Mouse (Mus musculus) cerebellum, adult 11 months (tissue): Measurements from ENCODE around the gene Txndc12.
A peak's percentile ranks its signal among the peaks of the same experiment; 100 is the strongest.

Experiments
- DNase-seq: peaks from one replicate; pipeline ENCODE4 v3.0.0; 2022

The Txndc12 gene

DNA sequence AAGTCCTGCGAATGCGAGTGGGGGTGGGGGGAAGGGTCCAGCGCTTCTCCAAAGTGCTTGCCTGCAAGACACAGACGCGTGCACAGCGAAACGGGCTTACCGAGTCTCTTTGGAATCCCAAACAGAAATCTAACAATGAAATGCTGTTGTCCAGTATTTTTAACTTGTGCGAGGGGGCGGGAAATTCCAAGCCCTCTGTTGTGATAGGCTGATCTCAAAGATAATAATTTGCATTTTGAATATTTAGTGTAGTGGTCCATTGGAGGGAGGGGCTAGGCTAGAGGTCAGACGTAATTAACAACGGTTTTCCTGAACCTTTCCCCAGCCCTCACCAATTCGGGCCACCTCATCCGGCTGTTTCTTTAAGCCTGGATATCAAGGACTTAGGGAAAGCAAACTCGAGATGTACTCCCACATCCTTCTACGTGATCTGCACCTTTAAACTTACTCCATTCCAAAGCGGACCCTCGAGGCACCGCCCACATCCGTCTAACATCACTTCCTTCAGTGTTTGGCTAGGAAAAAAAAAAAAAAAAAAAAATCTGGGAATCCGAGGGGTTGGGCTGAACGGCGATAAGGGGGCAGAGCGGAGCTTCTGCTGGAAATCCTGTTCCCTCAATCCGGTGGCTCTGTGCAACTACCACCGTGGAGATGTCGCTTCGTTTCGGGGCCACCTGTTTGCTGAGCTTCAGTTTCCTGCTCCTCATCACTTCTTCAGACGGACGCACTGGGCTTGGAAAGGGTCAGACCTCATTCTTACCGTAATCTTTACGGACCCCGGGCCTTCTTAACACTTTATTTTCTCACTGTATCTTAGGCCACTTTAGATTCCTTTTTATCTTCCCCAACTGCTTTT is at the start of gene Txndc12:
Txndc12 (plus strand) TSS at position 487 of the 856 bp plus-strand sequence.
- DNase-seq: peak; percentile 75

DNA sequence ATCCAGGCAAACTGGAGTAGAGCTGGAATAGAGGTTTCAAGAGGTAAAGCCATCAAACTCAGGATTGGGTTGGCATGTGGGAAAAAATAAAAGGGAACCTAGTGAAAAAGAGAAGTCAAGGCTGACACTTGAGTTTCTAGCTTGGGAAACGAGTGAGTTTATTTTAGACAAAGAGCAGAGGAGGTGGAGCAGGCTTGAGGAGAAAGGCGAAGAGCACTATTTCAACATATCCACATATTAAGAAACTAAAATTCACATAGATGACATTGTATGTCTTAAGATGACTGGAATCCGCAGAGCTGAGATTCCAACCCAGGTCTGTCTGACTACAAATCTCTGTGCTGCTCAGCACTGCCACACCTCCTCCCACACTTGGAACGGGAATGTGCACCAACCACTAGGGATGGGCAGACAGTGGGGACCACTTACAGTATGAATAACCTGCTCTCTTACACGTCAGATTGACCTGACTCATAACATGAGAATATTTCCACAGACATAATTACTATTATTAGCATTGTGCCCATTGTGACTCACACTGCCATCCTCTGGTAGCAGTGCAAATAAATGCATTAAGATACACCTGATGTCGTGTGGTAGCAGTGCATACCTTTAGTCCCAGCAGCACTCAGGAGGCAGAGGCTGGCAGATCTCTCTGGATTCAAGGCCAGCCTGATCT is 45.0 kb upstream of the Txndc12 start:
- no peak for DNase-seq

DNA sequence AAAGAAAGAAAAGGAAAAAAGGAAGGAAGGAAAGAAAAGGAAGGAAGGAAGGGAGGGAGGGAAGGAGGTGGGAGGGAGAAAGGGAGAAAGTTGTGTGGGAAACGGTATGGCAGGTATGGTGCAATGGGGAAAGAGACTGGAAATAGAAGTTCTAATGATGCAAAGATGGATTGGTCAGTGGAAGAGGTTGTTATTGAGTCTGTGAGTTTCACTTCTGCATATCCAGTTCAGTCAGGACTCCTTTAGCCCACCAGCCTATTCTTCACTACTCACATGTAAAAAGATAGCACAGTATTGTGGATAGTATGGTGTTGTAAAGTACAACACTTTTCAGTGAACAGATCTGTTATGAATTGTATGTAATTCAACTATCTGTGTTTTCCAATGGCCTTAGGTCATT is 43.9 kb upstream of the Txndc12 start:
- DNase-seq: no peak

DNA sequence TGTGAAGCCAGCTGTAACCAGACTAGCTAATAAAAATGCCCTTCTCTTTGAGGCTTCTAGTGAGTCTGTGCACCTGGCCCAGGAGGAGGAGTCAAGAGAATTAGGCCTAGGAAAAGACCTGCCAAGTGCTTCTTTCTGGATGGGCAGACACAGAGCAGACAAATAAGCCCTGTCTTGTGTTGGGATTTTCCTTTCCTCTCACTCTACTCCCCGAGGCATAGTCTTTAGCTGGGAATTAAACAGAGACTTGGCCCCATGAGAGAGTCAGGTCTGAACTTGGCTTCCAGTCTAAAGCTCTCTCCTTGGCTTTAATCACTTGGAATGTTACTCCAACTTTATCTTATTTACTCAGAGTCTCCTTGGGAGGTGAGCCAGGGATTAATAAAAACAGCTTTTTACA is 40.5 kb upstream of the Txndc12 start:
- DNase-seq: no peak

DNA sequence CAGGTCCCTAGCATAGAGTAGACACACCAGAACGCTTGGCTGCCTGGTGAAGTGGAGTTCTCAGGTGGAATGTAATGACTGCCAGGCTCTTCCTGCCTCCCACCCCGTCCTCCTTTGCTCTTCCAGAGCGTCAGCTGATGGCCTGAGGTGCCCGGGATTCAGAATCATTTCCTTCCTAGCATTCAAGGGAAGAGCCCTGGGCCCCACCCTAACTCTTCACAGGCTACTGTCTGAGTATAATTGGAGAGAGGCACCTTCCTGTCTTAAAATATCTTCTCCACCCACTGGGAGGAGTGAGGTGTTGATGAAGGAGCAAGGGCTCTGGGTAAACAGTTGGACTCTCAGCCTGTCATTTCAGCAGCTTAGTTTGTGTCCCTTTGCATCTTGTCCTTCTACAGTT is 37.7 kb upstream of the Txndc12 start:
- no peak for DNase-seq

DNA sequence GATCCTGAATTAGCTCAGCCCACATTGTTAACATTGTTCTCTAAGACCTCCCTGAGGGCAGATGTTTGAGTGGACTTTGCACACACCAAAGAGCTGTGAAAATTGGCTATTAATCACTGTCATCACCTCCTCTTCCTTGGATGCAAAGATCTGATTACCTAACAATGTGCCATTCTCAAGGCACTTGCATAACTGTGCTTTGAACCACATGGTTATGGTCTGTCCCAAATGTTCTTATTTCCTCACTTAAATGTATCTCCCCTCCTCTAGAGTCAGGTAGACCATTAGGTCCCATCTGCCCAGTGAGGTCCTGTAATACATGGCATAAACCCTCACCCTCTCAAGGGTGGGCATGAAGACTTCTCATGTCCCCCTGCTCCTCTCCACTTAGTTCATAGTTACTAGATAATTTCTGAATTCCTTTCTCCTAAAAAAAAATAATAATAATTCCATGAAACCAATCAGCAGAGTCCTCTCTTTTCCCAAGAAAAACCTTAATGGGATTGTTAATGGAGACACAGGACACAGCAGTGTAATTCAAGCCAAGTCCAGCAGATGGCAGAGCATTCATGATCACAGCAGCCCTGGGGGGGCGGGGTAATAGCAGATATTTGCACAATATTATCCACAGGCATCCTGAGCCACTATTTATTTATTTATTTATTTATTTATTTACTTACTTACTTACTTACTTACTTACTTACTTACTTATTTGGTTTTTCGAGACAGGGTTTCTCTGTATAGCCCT is 36.1 kb upstream of the Txndc12 start:
- peak; percentile 50 for DNase-seq

DNA sequence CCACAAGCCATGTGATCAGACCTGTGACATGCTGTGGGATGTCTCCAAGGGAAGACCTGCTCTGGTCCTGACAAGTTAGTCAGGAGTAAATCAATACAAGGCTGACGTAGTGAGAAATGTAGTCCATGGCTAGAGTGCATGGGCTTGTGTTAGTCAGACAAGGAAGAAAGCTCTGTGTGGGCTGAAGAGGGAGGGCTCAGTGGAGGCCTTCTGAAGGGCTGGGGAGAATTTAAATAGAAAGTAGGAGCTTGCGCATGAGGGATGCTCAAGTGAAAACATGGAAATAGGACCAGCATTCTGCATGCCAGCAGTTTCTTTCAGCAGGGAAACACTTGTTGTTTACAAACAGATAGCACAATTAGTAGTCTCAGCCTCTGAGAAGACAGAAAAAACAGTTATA is 30.9 kb upstream of the Txndc12 start:
- DNase-seq: no peak

DNA sequence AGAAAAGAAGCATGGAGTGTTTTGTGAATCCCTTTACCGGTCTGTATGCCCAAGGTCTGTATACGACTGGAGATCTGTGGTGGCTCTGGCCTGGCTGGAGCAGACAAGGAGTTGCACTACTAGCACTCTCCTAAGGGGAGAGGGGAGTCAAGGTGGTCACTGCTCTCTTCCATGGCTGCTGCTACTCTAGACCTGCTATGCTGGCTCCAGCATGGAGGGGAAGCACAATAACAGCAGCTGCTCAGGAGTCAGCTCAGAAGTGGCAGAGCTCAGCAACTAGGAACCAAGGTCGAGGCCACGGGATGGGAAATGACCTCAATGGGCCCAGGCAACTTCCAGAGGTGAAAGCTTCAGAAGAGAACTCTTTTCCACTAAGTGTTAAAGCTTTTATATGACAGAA is 23.3 kb upstream of the Txndc12 start:
- no peak for DNase-seq

DNA sequence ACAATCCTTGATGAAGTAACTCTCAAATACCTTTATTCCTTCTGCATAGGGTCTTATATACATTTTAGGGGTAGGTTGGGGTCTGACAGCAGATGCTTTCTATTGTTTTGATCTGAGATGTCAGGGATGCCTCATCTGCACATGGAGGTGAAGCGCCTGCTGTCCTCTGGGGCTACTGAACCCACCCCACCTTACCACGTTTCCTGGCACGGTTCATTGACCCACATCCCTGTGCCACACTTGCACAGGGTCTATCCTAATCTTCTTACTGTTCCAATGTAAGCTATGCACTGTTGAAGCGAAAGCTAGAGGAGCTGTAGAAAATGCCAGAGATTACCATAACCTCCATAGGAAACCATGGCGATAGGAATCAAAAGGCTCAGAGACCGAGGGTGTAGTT is 22.9 kb upstream of the Txndc12 start:
- DNase-seq: no peak

DNA sequence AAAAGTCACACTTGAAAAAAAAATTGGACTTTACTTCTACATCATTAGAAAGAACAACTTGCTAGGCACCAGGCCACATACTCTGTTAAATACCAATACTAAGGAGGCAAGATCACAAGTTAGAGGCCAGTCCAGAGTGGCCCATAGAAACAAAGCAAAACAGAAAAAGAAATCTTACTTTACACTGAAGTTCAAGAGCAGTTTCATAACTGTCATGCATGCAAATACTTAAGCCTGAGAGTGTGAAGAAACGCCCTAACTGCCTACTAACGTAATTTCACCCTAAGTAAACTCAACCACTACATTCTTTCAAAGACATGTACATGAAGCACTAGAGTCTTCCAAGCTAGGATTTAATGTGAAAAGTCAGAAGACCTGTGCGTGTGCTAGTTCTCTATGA is 8.7 kb upstream of the Txndc12 start:
- no peak for DNase-seq

DNA sequence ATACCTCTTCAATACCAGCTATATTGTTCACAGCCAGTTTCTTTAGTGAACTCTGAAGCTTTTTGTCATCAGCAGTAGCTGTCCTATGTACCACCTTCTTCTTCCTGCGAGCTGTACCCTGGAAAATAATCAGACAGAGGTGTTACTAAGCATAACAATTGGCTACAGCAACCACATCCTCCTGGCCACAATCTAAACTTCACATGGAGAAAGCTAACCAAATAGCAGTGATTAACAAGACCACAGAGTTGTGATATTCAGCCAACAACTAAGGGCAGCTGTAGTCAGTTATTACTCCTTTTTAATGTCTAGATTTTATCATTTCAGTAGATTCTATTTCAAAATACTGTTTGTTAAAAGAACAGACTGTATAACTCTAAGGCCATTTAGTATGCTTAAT is 8.3 kb upstream of the Txndc12 start:
- no peak for DNase-seq

DNA sequence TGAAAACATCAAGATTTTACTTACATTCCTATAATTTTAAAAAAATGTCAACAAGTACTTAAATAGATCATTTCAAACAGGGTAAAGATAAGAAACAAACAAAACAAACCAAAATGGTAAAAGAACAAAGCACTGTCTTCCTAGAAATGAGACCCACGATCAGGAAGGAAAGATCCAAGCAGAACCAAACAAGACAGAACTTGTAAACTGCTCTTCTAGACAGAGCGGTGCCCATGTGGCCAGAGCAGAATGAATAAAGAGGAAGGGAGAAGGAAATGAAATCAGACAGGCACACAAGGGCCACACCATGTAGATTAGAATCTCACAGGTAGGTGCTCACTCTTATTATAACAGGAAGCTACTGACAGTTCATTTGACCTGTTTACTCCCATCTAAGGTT is 7.8 kb upstream of the Txndc12 start:
- no peak for DNase-seq

DNA sequence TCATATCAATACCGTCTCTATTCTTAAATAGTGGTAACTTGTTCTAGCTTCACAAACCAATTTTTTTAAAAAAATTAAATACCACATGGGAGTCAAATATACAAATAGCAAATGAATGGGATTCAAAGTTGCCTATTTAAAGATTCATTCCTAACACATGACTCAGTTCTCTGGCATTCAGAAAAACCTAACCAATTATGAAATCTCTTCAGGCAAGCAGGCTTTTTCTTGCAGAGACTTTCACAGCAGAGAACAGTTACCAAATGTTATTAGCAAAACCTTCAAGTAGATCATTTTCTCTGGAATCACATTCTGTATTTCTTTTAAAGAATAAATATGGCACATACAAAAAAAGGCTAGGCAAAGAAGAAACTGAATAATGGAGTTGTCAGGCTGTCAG is 3.7 kb upstream of the Txndc12 start:
- no peak for DNase-seq

DNA sequence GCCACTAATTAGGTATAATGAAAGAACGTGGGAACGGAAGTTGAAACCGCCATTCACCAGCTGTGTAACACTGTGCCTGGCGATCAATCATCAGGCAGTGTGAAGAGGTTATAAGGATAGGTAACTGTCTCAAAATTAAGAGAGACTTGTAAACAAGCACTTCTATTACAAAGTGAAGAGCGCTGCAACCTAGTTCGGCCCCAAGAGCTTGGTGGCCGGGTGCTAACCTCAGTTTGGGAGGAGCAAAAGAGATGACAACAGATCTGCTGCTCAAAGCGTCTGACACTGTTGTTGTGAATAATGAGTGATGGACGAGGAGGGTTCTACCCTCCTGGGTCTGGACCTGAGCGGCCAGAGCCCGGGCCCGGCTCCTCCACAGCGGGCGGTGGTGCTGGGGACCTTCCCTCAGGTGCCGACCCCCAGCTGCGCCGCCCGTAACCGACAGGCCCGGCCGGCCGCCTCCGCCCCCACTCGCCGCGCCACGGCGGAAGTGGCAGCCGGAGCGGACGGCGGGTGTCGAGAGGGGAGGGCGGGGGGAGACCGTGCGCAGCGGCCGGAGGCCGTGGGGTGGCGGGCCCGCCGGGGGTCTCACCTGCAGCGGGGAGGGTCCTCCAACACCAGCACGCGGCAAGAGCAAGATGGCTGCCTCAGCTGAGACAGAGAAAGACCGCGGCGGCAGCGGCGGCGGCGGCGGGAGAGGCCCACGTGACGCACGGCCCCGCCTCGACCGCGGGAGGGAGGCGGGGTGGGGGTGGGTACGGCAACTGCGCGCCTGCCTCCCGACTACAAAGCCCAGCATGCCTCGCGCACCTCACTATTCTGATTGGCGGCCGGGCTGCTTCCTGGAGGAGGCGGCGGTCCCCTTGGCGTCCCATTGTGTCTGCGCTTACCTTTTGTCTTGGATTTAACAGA is 1.2 kb upstream of the Txndc12 start, which contains the start of gene Btf3l4:
Btf3l4 (minus strand) TSS at position 699 of the 912 bp plus-strand sequence.
- peak; percentile 88 for DNase-seq

DNA sequence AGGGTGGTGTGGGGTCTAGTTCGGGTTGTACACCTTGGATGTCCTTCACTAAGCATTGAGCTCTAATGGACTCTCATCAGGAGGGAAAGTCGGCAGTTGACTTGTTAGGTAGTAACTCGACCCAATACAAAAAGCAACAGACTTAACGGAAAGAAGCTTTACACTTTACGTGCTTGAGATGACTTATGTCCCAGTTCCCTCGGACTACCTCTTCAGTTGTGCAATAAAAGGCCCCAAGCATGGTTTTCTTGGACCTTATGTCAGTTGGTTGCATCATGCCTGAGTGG is 630 bp upstream of the Txndc12 start:
- DNase-seq: no peak

DNA sequence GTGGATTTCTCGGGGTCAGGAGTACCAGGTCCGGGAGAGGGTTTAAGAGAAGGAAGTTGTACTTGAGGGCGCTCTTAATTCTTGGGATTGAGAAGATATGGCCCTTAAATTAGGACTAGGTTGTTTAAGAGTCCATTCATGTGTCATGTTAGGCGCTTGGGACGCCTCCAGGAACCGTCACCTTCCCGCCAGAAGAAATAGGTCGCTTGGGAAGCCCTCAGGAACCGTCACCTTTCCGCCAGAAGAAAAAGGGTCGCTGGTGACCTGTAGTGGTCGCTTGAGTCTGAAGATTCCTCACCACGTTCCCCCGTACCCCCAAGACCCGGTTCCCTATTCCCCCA is 540 bp downstream of the Txndc12 start:
- peak; percentile 39 for DNase-seq

DNA sequence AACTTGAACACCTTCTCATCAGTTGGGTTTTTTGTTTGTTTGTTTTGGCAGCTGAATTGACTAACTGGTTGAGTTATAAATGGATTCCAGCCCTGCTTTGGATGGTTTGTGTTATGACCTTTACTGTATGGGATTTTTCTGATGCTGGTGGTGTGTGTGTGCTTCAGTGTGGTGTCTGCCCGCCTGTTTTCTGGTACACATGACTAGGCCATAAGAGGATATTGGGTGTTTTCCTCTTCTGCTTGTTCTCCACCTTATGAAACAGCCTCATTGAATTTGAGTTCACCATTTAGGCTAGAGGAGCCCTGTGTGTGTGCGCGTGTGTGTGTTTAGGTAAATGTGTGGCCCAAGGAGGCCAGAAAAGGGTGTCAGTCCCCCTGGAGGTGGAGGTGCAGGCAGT is 1.1 kb downstream of the Txndc12 start:
- no peak for DNase-seq

DNA sequence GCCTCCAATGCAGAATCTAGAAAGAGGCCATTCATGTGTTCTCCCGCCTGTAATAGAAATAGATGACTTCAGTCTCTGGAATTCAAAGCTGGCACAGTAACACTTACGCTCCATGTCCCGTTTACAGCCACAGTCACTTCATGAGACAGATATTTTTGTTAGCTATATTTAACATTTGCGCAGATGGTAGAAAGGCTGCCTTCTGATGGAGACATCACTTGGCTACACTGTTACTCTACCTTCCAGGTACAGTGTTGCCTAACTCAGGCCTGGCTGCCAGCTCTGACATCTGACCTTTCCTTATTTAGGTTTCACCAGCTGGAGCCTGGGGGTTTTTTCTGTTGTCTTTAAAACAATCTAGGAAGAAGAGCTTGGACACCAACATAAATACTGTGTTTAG is 3.6 kb downstream of the Txndc12 start:
- peak; percentile 27 for DNase-seq

DNA sequence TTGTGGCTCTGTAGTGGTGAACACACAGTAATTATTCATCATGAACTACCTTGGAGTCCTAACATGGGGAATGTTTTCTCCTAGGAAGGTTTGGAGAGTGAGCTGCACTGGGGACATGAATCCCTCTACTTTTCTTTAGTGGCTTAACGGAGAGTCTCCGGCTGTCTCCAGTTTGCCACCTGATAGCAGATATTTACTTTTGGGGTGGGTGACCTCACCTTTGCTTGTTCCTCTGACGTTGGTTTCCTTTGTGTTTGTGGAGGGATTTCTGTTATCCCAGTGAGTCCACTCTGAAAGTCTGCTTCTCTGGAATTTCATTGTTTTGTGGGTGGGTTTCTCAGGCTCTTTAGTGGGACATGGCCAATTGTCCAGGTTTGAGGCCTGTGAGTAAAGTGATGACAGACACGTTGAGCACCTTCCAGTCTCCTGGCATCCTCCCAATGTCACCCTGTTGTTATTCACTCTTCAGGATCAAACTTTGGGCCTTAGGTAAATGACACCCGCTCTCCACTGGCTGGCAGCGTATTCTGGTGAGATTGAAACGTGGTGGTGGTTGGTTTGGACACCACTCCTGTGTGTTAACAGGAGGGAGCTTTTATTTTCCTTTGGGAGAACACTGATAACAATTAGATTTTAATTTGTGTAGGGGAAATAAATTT is 7.6 kb downstream of the Txndc12 start:
- no peak for DNase-seq

DNA sequence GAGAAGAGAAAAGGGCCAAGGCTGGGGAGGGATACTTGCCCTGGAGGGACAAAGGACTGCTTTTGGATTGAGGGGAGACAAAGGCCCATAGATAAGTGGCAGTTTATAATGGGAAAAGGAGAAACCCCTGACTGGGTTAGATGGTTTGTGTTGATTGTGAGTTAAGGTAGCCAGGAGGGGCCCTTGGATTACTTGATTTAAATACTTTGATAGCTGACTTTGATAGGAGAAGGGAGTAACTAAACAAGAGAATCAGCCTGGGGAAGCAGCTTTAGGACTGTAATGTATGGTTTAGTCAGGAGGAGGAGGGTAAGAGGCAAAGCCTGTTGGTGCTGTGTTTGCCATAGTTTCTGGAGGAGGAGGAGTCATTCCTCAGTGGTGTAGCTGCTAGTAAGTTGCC is 8.9 kb downstream of the Txndc12 start:
- no peak for DNase-seq

DNA sequence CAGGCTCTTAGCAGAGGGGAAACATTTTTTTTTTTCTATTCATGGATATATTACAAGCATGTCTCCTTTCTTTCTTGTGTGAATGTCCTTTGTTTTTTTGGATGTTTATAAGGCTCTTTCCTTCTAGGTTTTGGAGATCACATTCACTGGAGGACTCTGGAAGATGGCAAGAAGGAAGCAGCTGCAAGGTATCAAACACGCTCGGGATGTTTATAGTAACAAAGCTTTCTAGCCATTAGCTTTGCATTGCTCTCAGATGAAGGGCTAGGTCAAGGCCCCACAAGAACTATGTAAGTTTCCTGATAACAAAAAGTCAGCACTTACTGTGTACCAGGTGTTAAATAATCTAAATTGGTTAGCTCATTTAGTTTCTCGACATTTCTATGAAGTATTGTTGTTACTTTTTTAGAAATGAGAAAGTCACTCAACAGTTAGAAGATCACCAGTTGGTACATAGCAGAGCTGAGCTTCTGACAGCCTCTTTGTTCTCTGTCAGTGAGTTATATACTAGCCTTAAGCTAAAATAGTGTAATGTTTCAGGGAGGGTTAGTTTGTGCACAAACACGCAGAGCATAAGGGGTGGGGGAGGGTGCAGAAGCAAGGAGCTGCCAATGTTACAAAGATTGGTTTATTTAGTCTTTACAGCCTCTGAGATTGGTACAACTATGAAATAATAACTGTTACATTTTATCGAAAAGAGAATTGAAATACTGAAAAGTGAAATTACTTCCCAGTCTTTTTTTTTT is 11.6 kb downstream of the Txndc12 start:
- no peak for DNase-seq
